15 mouse cellular contexts compared by ENCODE assay signal in the genomic region with DNA sequence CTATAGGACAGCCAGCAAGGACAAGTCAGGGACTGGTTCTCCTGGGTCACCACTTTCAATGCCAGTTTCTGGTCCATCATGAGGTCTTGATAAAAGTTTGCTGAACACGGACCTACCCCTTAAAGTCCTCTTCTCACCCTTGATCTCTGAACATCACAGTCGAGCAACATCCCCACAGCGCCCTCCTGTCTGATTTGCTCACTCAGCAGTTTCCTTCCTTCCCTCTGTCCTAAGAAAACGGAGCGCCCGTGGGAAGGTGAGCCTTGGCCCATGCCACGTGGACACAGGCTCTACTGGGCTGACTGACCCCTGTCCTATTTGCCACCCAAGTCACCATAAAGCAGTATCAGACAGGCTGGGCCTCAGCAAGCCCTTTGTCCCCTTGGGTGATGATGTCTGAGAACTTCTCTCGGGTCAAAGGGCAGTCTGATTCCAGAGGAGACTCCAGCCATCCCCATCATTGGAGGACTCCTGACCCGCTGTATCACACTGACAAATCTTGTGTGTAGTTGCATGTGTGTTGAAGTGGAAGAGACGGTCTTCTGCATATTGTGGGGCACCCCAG. TPM values are rescaled to one million over a fixed set of nuclear protein-coding genes. Genes with fewer than 3 reads are reported as not detected.
DNase-seq lines count a peak whose midpoint lies in the region; ATAC-seq lines count a peak whose summit lies in the region.
"Had no signal": no experiment of that assay in that cellular context is flagged by ENCODE, and none has a peak within 500 bp of the region (broad histone marks: within the 10 kb centered on the region; RNA-seq: fewer than 3 reads in every experiment).

No protein-coding gene starts in this region.

- no peak overlapping the region for H3K4me3 ChIP-seq in heart, embryonic 10.5 days
- H3K4me3 ChIP-seq in heart, embryonic 12.5 days: no peak overlapping the region
- H3K4me3 ChIP-seq in midbrain, embryonic 10.5 days: no peak overlapping the region
- H3K4me3 ChIP-seq in midbrain, embryonic 14.5 days (replicated peaks; ENCODE audit: low read depth, low read length): no peak overlapping the region
- H3K4me3 ChIP-seq: embryonic facial prominence, embryonic 12.5 days; liver, embryonic 13.5 days; midbrain, embryonic 12.5 days had no signal

- H3K9ac ChIP-seq in heart, embryonic 12.5 days: no peak overlapping the region
- no peak overlapping the region for H3K9ac ChIP-seq in midbrain, embryonic 14.5 days (replicated peaks; ENCODE audit: low read length)
- H3K9ac ChIP-seq: embryonic facial prominence, embryonic 12.5 days; liver, embryonic 13.5 days; midbrain, embryonic 12.5 days had no signal

- DNase-seq in heart, embryonic 10.5 days (ENCODE audit: low spot score): no peak
- no peak for DNase-seq in midbrain, embryonic 10.5 days (ENCODE audit: low spot score)
- DNase-seq in midbrain, embryonic 14.5 days: no peak
- peak; percentile 43 for DNase-seq in kidney, postnatal 14 days
- no peak for DNase-seq in lung, postnatal 36 days
- no peak for DNase-seq in neural tube, embryonic 10.5 days (ENCODE audit: extremely low spot score, low spot score)
- no peak for DNase-seq in cerebellum, adult 11 months
- DNase-seq: cerebellum, adult 11-12 months; layer of hippocampus, postnatal 36 days; left cerebral cortex, postnatal 4 days; liver, embryonic 13.5 days had no signal

- peaks cover 38% of the 10 kb centered on the region for H3K4me1 ChIP-seq in heart, embryonic 10.5 days
- peaks cover 36% of the 10 kb centered on the region for H3K4me1 ChIP-seq in heart, embryonic 12.5 days (replicated peaks)
- H3K4me1 ChIP-seq in midbrain, embryonic 10.5 days: peaks cover 15% of the 10 kb centered on the region
- H3K4me1 ChIP-seq in midbrain, embryonic 14.5 days (ENCODE audit: control insufficient read depth, insufficient read depth, low read length): no peaks in the 10 kb centered on the region
- H3K4me1 ChIP-seq: midbrain, embryonic 12.5 days had no signal

- no peaks in the 10 kb centered on the region for H3K9me3 ChIP-seq in heart, embryonic 10.5 days
- H3K9me3 ChIP-seq in heart, embryonic 12.5 days (replicated peaks): no peaks in the 10 kb centered on the region
- H3K9me3 ChIP-seq in midbrain, embryonic 10.5 days (replicated peaks): no peaks in the 10 kb centered on the region
- H3K9me3 ChIP-seq in midbrain, embryonic 14.5 days (ENCODE audit: control insufficient read depth, low read length): no peaks in the 10 kb centered on the region
- H3K9me3 ChIP-seq: embryonic facial prominence, embryonic 12.5 days; liver, embryonic 13.5 days; midbrain, embryonic 12.5 days had no signal

- no peaks in the 10 kb centered on the region for H3K36me3 ChIP-seq in heart, embryonic 10.5 days
- H3K36me3 ChIP-seq in heart, embryonic 12.5 days: no peaks in the 10 kb centered on the region
- no peaks in the 10 kb centered on the region for H3K36me3 ChIP-seq in midbrain, embryonic 10.5 days
- no peaks in the 10 kb centered on the region for H3K36me3 ChIP-seq in midbrain, embryonic 14.5 days (ENCODE audit: control insufficient read depth, insufficient read depth, low read length)
- H3K36me3 ChIP-seq: embryonic facial prominence, embryonic 12.5 days; liver, embryonic 13.5 days; midbrain, embryonic 12.5 days had no signal

- ATAC-seq in heart, embryonic 12.5 days (ENCODE audit: insufficient number of reproducible peaks, low FRiP score): no peak
- no peak for ATAC-seq in midbrain, embryonic 14.5 days (ENCODE audit: low FRiP score, low TSS enrichment)
- ATAC-seq: inflammation-experienced regulatory T-cells, adult 6 months had no signal

- no peaks in the 10 kb centered on the region; the same call in 1 of the 2 replicates for H3K27me3 ChIP-seq in heart, embryonic 10.5 days (ENCODE audit: insufficient read depth, poor library complexity, severe bottlenecking)
- H3K27me3 ChIP-seq in heart, embryonic 12.5 days (replicated peaks): no peaks in the 10 kb centered on the region
- H3K27me3 ChIP-seq in midbrain, embryonic 10.5 days (ENCODE audit: low read depth, poor library complexity, severe bottlenecking): no peaks in the 10 kb centered on the region
- H3K27me3 ChIP-seq in midbrain, embryonic 14.5 days (ENCODE audit: control insufficient read depth, insufficient read depth, low read length): no peaks in the 10 kb centered on the region
- H3K27me3 ChIP-seq: embryonic facial prominence, embryonic 12.5 days; midbrain, embryonic 12.5 days had no signal

- WGBS in heart, embryonic 10.5 days: 75% methylated on average over 10 of the region's 10 CpGs
- 86% methylated on average over 10 of the region's 10 CpGs for WGBS in heart, embryonic 12.5 days
- 89% methylated on average over 10 of the region's 10 CpGs for WGBS in midbrain, embryonic 10.5 days
- WGBS in midbrain, embryonic 14.5 days: 78% methylated on average over 10 of the region's 10 CpGs

- no peak overlapping the region for H3K4me2 ChIP-seq in heart, embryonic 12.5 days
- H3K4me2 ChIP-seq in midbrain, embryonic 14.5 days (ENCODE audit: low read length): no peak overlapping the region
- H3K4me2 ChIP-seq: embryonic facial prominence, embryonic 12.5 days; liver, embryonic 13.5 days; midbrain, embryonic 12.5 days had no signal

- H3K27ac ChIP-seq in heart, embryonic 10.5 days: peak overlapping the region; percentile 62
- no peak overlapping the region for H3K27ac ChIP-seq in heart, embryonic 12.5 days (ENCODE audit: poor library complexity, severe bottlenecking)
- H3K27ac ChIP-seq in midbrain, embryonic 10.5 days (replicated peaks): peak overlapping the region; percentile 13; the same call in 1 of the 2 replicates
- no peak overlapping the region for H3K27ac ChIP-seq in midbrain, embryonic 14.5 days (replicated peaks; ENCODE audit: low read depth, low read length)
- H3K27ac ChIP-seq: embryonic facial prominence, embryonic 12.5 days; liver, embryonic 13.5 days; midbrain, embryonic 12.5 days had no signal

RNA-seq across cellular contexts. Expression of a gene that starts 23.7 kb away (rescaled TPM):
- 11.1 and 30.6 TPM in 2 replicates for polyA plus RNA-seq in heart, embryonic 10.5 days (2016; fragmentation: Nextera tagmentation; extraction: Ambion mirVana)
- 2.5 and 3.1 TPM in 2 replicates for polyA plus RNA-seq in heart, embryonic 12.5 days (2016; fragmentation: Nextera tagmentation; extraction: Ambion mirVana)
- 18.5 and 30.3 TPM in 2 replicates for polyA plus RNA-seq in midbrain, embryonic 10.5 days (2016; fragmentation: Nextera tagmentation; extraction: Ambion mirVana)
- polyA plus RNA-seq in midbrain, embryonic 14.5 days (2014; fragmentation: Nextera tagmentation; extraction: Ambion mirVana): 1.4 and 2.1 TPM in 2 replicates
- polyA plus RNA-seq: inflammation-experienced regulatory T-cells, adult 6 months had no signal

RNA-seq across cellular contexts. Expression of a gene that starts 32.2 kb away (rescaled TPM):
- 12.5 and 24.3 TPM in 2 replicates for polyA plus RNA-seq in heart, embryonic 10.5 days (2016; fragmentation: Nextera tagmentation; extraction: Ambion mirVana)
- polyA plus RNA-seq in heart, embryonic 12.5 days (2016; fragmentation: Nextera tagmentation; extraction: Ambion mirVana): 10.0 and 10.3 TPM in 2 replicates
- polyA plus RNA-seq in midbrain, embryonic 10.5 days (2016; fragmentation: Nextera tagmentation; extraction: Ambion mirVana): 10.9 and 13.6 TPM in 2 replicates
- polyA plus RNA-seq in midbrain, embryonic 14.5 days (2014; fragmentation: Nextera tagmentation; extraction: Ambion mirVana): 15.1 and 16.6 TPM in 2 replicates

RNA-seq across cellular contexts. Expression of a gene that starts 52.5 kb away (rescaled TPM):
- polyA plus RNA-seq in heart, embryonic 10.5 days (2016; fragmentation: Nextera tagmentation; extraction: Ambion mirVana): 2.1 and 2.3 TPM in 2 replicates
- polyA plus RNA-seq in heart, embryonic 12.5 days (2016; fragmentation: Nextera tagmentation; extraction: Ambion mirVana): 3.0 and 3.4 TPM in 2 replicates
- polyA plus RNA-seq in midbrain, embryonic 10.5 days (2016; fragmentation: Nextera tagmentation; extraction: Ambion mirVana): 27.9 and 39.5 TPM in 2 replicates
- polyA plus RNA-seq in midbrain, embryonic 14.5 days (2014; fragmentation: Nextera tagmentation; extraction: Ambion mirVana): 94.4 and 102 TPM in 2 replicates

Comparison
In these comparisons a context has a peak if more than half of its experiments do, and no peak if none do; other contexts are left out.
1. H3K27ac ChIP-seq: peak in heart, embryonic 10.5 days (single experiment) and midbrain, embryonic 10.5 days (single experiment); none in heart, embryonic 12.5 days (single experiment) and midbrain, embryonic 14.5 days (single experiment).